Mouse (Mus musculus) limb, embryonic 12.5 days (tissue): ENCODE results near the gene Tet2. TPM values are rescaled to one million over a fixed set of nuclear protein-coding genes. Genes with fewer than 3 reads are reported as not detected.
"Not testable (repeated sequence)": the region's sequence is repeated elsewhere in the genome, so short reads cannot be mapped to it uniquely, and the experiment has no call there.

ENCODE experiments used
- ATAC-seq: fragments of 200-750 bp; cut with Nextera tagmentation; 2 replicates; pipeline ENCODE4 v1.8.0; 2017; ENCODE audit warnings: low read depth, moderate TSS enrichment; ENCODE audit not compliant: insufficient number of reproducible peaks, insufficient read depth, low FRiP score, low TSS enrichment
- H3K27ac ChIP-seq: fragments of 300-500 bp; sonication (generic); 2 replicates; pipeline ENCODE4 v1.5.1; 2016; ENCODE audit warnings: mild to moderate bottlenecking, moderate library complexity
- H3K27me3 ChIP-seq: fragments of 300-500 bp; sonication (generic); 2 replicates; pipeline ENCODE4 v1.6.1; 2016; ENCODE audit warnings: mild to moderate bottlenecking, moderate library complexity
- H3K36me3 ChIP-seq: fragments of 300-500 bp; sonication (generic); 2 replicates; pipeline ENCODE4 v1.6.1; 2016; ENCODE audit warnings: mild to moderate bottlenecking, moderate library complexity
- H3K4me1 ChIP-seq: fragments of 300-500 bp; sonication (generic); replicated peaks from 2 replicates; pipeline ENCODE4 v1.6.1; 2016
- H3K4me2 ChIP-seq: fragments of 300-500 bp; sonication (generic); 2 replicates; pipeline ENCODE4 v1.6.1; 2016; ENCODE audit warnings: mild to moderate bottlenecking, moderate library complexity
- H3K4me3 ChIP-seq: fragments of 300-500 bp; sonication (generic); replicated peaks from 2 replicates; pipeline ENCODE4 v1.5.1; 2016; ENCODE audit warnings: mild to moderate bottlenecking
- H3K9ac ChIP-seq: fragments of 300-500 bp; sonication (generic); replicated peaks from 2 replicates; pipeline ENCODE4 v1.6.1; 2016; ENCODE audit warnings: mild to moderate bottlenecking, moderate library complexity
- H3K9me3 ChIP-seq: fragments of 300-500 bp; sonication (generic); 2 replicates; pipeline ENCODE4 v1.6.1; 2016; ENCODE audit warnings: mild to moderate bottlenecking, moderate library complexity
- WGBS: fragments of 180-500 bp; shearing (Covaris S2); methylation state at CpG from one replicate; pipeline ENCODE4 v1.1.7; 2016; 5-methylcytosine and 5-hydroxymethylcytosine counted together
- polyA plus RNA-seq: library from polyadenylated mRNA; unstranded; fragments of >200 nt; fragmentation: Nextera tagmentation; extraction: Ambion mirVana; gene quantifications from 2 replicates; pipeline ENCODE4 v1.2.1, GENCODE M21; 2016

Gene Tet2
- polyA plus RNA-seq: 16.0 and 17.2 TPM in 2 replicates

- WGBS: under 1% methylated on average over 47 of the region's 73 CpGs
- Histone ChIP-seq H3K4me2 (peak within 1 kb of the TSS; percentile 78), H3K27me3 (no peaks in the 10 kb centered on the region), H3K36me3 (no peaks in the 10 kb centered on the region), H3K27ac (peak within 1 kb of the TSS; percentile 93), H3K4me3 (peak within 1 kb of the TSS; percentile 77), H3K4me1 (peaks cover 3% of the 10 kb centered on the region), H3K9me3 (no peaks in the 10 kb centered on the region), H3K9ac (peak within 1 kb of the TSS; percentile 89)
- peak; percentile 87 for ATAC-seq
These were observed at the start of gene Tet2 for GRCm38 (mm10) chr3:133544551-133545303. Gene Tet2 (minus strand): TSS chr3:133545139.

GRCm38 (mm10) chr3:133592995-133593394, 48.1 kb upstream of the Tet2 start:
- not testable (repeated sequence) for H3K36me3 ChIP-seq, H3K9me3 ChIP-seq, H3K9ac ChIP-seq, H3K4me3 ChIP-seq, H3K27ac ChIP-seq, H3K27me3 ChIP-seq, H3K4me2 ChIP-seq, ATAC-seq, H3K4me1 ChIP-seq
- 80% methylated on average over 2 of the region's 2 CpGs for WGBS

GRCm38 (mm10) chr3:133590506-133591152, 45.7 kb upstream of the Tet2 start:
- H3K4me1 ChIP-seq: no peaks in the 10 kb centered on the region
- H3K4me2 ChIP-seq: no peak overlapping the region
- H3K4me3 ChIP-seq: no peak overlapping the region
- no peaks in the 10 kb centered on the region for H3K27me3 ChIP-seq
- H3K36me3 ChIP-seq: no peaks in the 10 kb centered on the region
- no peaks in the 10 kb centered on the region for H3K9me3 ChIP-seq
- no peak for ATAC-seq
- 81% methylated on average over 7 of the region's 7 CpGs for WGBS
- H3K27ac ChIP-seq: no peak overlapping the region
- H3K9ac ChIP-seq: no peak overlapping the region

- Histone ChIP-seq H3K4me1 (no peaks in the 10 kb centered on the region), H3K27me3 (no peaks in the 10 kb centered on the region), H3K9me3 (no peaks in the 10 kb centered on the region), H3K27ac (no peak overlapping the region), H3K36me3 (no peaks in the 10 kb centered on the region), H3K4me3 (no peak overlapping the region), H3K9ac (no peak overlapping the region), H3K4me2 (no peak overlapping the region)
- ATAC-seq: no peak
- 85% methylated on average over 2 of the region's 2 CpGs for WGBS
These were observed 40.1 kb upstream of the Tet2 start for GRCm38 (mm10) chr3:133585010-133585409.

GRCm38 (mm10) chr3:133583411-133584025, 38.6 kb upstream of the Tet2 start:
- Histone ChIP-seq H3K4me3 (no peak overlapping the region), H3K4me2 (no peak overlapping the region), H3K27ac (no peak overlapping the region), H3K9ac (no peak overlapping the region), H3K27me3 (no peaks in the 10 kb centered on the region), H3K9me3 (no peaks in the 10 kb centered on the region), H3K36me3 (no peaks in the 10 kb centered on the region), H3K4me1 (peaks cover 4% of the 10 kb centered on the region; the same call in 1 of the 2 replicates)
- no peak for ATAC-seq
- 86% methylated on average over 9 of the region's 9 CpGs for WGBS

GRCm38 (mm10) chr3:133582969-133583368, 38.0 kb upstream of the Tet2 start:
- Histone ChIP-seq H3K9ac (no peak overlapping the region), H3K9me3 (no peaks in the 10 kb centered on the region), H3K36me3 (no peaks in the 10 kb centered on the region), H3K4me3 (no peak overlapping the region), H3K4me2 (no peak overlapping the region), H3K27ac (no peak overlapping the region), H3K27me3 (no peaks in the 10 kb centered on the region), H3K4me1 (peaks cover 4% of the 10 kb centered on the region; the same call in 1 of the 2 replicates)
- no peak for ATAC-seq
- WGBS: 87% methylated on average over 4 of the region's 4 CpGs

- H3K4me2 ChIP-seq: no peak overlapping the region
- H3K4me1 ChIP-seq: peaks cover 4% of the 10 kb centered on the region; the same call in 1 of the 2 replicates
- H3K9ac ChIP-seq: no peak overlapping the region
- H3K4me3 ChIP-seq: no peak overlapping the region
- no peaks in the 10 kb centered on the region for H3K9me3 ChIP-seq
- WGBS: 84% methylated on average over 5 of the region's 5 CpGs
- no peaks in the 10 kb centered on the region for H3K36me3 ChIP-seq
- ATAC-seq: no peak
- H3K27me3 ChIP-seq: no peaks in the 10 kb centered on the region
- H3K27ac ChIP-seq: no peak overlapping the region
These were observed 37.2 kb upstream of the Tet2 start for GRCm38 (mm10) chr3:133582096-133582495.

- WGBS: 85% methylated on average over 4 of the region's 4 CpGs
- Histone ChIP-seq H3K4me1 (peaks cover 4% of the 10 kb centered on the region; the same call in 1 of the 2 replicates), H3K9me3 (no peaks in the 10 kb centered on the region), H3K4me2 (no peak overlapping the region), H3K27ac (no peak overlapping the region), H3K36me3 (no peaks in the 10 kb centered on the region), H3K9ac (no peak overlapping the region), H3K4me3 (no peak overlapping the region), H3K27me3 (no peaks in the 10 kb centered on the region)
- no peak for ATAC-seq
These were observed 36.6 kb upstream of the Tet2 start for GRCm38 (mm10) chr3:133581541-133581940.

- H3K27ac ChIP-seq: no peak overlapping the region
These were observed 34.7 kb upstream of the Tet2 start for GRCm38 (mm10) chr3:133579671-133580070.

GRCm38 (mm10) chr3:133579140-133579539, 34.2 kb upstream of the Tet2 start:
- no peak for ATAC-seq

More at GRCm38 (mm10) chr3:133579671-133580070, 34.7 kb upstream of the Tet2 start:
- H3K4me3 ChIP-seq: no peak overlapping the region
- H3K9ac ChIP-seq: no peak overlapping the region
- H3K9me3 ChIP-seq: no peaks in the 10 kb centered on the region
- 84% methylated on average over 9 of the region's 9 CpGs for WGBS
- H3K36me3 ChIP-seq: no peaks in the 10 kb centered on the region
- no peak for ATAC-seq
- no peak overlapping the region for H3K4me2 ChIP-seq
- peaks cover 4% of the 10 kb centered on the region; the same call in 1 of the 2 replicates for H3K4me1 ChIP-seq
- H3K27me3 ChIP-seq: no peaks in the 10 kb centered on the region

GRCm38 (mm10) chr3:133574969-133575368, 30.0 kb upstream of the Tet2 start:
- Histone ChIP-seq H3K9ac (no peak overlapping the region), H3K36me3 (no peaks in the 10 kb centered on the region), H3K27ac (no peak overlapping the region), H3K4me3 (no peak overlapping the region), H3K27me3 (no peaks in the 10 kb centered on the region), H3K9me3 (no peaks in the 10 kb centered on the region), H3K4me1 (peaks cover 4% of the 10 kb centered on the region; the same call in 1 of the 2 replicates), H3K4me2 (no peak overlapping the region)
- ATAC-seq: no peak
- WGBS: 77% methylated on average over 6 of the region's 6 CpGs

More at GRCm38 (mm10) chr3:133579140-133579539, 34.2 kb upstream of the Tet2 start:
- H3K9ac ChIP-seq: no peak overlapping the region
- peaks cover 4% of the 10 kb centered on the region; the same call in 1 of the 2 replicates for H3K4me1 ChIP-seq
- H3K36me3 ChIP-seq: no peaks in the 10 kb centered on the region
- H3K27ac ChIP-seq: no peak overlapping the region
- WGBS: 23% methylated on average over 9 of the region's 9 CpGs
- no peaks in the 10 kb centered on the region for H3K27me3 ChIP-seq
- 0 out of 2 replicates have a peak overlapping the region, but pooled peaks have one; percentile 8 for H3K4me2 ChIP-seq
- no peak overlapping the region for H3K4me3 ChIP-seq
- no peaks in the 10 kb centered on the region for H3K9me3 ChIP-seq
